Mouse (Mus musculus) heart, postnatal 10 days (tissue): ENCODE measurements around the gene C87977. TPM values are rescaled to one million over a fixed set of nuclear protein-coding genes. Genes with fewer than 3 reads are reported as not detected.
"Not testable (repeated sequence)": the region's sequence is repeated elsewhere in the genome, so short reads cannot be mapped to it uniquely, and the experiment has no call there.

ENCODE experiments used
- DNase-seq, 2 experiments: peaks; one replicate each; pipeline ENCODE4 v3.0.0; 2021
- intact Hi-C: fragments of 180-260 bp; cut with DNase I; formaldehyde crosslinking; loops from one replicate; pipeline ENCODE4 v1.15.1; 2025
- total RNA-seq, 2 experiments: library from RNA; stranded (reverse); gene quantifications; 2 replicates each; pipeline ENCODE4 v1.2.3; 2021

The C87977 gene
- total RNA-seq, result not detected

DNA sequence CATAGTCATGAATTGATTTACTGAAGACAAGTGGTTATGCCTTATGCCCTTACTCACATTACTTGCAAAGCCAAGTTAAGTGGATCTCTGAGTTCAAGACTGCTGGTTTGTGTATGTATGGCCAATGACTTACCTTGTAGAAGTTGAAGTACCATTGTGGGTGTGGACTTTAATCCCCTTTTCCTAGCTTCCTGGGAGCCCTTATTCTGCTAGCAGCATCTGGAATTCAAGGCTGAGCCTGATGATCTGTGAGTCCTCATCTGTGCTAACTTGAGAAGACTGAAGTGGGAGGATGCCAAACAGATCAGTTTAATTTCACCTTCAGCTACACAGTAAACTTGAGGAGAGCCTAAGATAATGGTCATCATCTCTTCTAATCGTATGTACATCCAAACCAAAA lies at the start of gene C87977:
Gene C87977, minus strand, starts transcription at position 101 of the 400 bp plus-strand sequence.
- DNase-seq, intact Hi-C loops: not testable (repeated sequence)

DNA sequence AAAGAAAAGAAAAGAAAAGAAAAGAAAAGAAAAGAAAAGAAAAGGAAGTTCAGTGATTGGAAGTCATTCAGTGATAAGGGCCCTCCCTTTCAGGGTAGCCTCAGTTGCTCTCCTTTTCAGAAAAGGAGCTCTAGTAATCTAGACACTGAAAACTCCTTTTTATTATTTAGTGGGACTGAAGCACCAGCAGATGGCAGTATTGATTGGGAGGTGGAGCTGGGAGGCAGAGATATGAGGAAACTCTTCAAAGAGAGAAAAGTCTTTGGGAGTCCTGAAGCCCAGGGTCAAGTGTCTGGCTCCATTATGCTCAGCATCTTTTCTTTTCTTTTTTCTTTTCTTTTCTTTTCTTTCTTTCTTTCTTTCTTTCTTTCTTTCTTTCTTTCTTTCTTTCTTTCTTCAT lies 41.6 kb upstream of the C87977 start:
- DNase-seq, intact Hi-C loops: not testable (repeated sequence)

DNA sequence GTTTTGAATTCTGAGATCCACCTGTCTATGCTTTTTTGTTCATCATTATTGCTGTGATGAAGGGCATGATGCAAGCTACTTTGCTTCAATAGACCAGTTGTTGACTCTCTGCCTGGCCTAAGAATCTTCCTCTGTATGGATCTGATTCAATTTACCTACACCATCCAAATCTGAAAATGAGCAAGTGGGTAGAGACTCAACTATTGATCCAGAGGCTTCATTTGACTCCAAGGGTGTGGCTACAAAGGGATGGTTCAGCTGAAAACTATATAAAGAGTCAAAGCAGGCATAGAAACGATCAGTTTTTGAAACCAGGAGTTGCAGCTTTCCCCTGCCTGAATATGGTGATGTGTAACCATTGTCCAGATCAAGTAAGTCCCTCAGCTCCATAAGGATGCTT lies 22.7 kb downstream of the C87977 start, which contains the start of gene Oog2:
Gene Oog2, plus strand, starts transcription at position 301 of the 400 bp plus-strand sequence.
- intact Hi-C loops, result no loop called here
- DNase-seq, result no peak

DNA sequence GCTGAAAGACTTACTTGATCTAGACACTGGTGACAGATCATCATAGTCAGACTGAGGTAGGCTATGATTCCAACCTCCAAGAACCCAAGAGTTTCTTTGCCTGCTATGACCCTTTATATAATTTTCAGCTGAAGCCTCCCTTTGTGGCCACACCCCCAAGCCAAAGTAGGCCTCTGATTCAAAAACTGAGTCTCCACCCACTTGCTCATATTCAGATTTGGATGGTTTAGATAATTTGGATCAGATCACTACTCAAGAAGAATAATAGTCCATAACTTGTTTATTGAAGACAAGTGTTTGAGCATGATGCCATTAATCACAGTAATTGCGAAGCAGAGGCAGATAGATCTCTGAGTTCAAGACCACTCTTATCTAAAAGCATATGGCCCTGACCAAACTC lies 50.6 kb downstream of the C87977 start, which contains the start of gene Oog3:
Gene Oog3, minus strand, starts transcription at position 101 of the 400 bp plus-strand sequence.
- DNase-seq, result no peak
- intact Hi-C loops, result no loop called here

Other genes starting within 250 kb of the C87977 start
- gene Gm13101, start 246.4 kb downstream of the C87977 start, total RNA-seq, result not detected
- gene Pramef17, start 218.9 kb downstream of the C87977 start, total RNA-seq, result not detected
- not detected for gene Pramel4, start 154.2 kb downstream of the C87977 start, total RNA-seq
- not detected for gene Gm13102, start 106.8 kb downstream of the C87977 start, total RNA-seq
- not detected for gene Oog3, start 50.7 kb downstream of the C87977 start, total RNA-seq
- not detected for gene Oog2, start 22.6 kb downstream of the C87977 start, total RNA-seq
- not detected for gene Pramel5, start 67.2 kb upstream of the C87977 start, total RNA-seq
- gene Gm13128, start 116.9 kb upstream of the C87977 start, total RNA-seq, result not detected
- not detected for gene Gm13119, start 144.6 kb upstream of the C87977 start, total RNA-seq
- not detected for gene Pramef20, start 164.6 kb upstream of the C87977 start, total RNA-seq
- gene Pramef12, start 195.1 kb upstream of the C87977 start, total RNA-seq, result not detected
- gene 1700012P22Rik, start 225.5 kb upstream of the C87977 start, total RNA-seq, result not detected
- gene Gm9944, start 240.0 kb upstream of the C87977 start, total RNA-seq, result not detected